Mouse (Mus musculus): ENCODE measurements around the gene Acod1.

The Acod1 gene

DNA sequence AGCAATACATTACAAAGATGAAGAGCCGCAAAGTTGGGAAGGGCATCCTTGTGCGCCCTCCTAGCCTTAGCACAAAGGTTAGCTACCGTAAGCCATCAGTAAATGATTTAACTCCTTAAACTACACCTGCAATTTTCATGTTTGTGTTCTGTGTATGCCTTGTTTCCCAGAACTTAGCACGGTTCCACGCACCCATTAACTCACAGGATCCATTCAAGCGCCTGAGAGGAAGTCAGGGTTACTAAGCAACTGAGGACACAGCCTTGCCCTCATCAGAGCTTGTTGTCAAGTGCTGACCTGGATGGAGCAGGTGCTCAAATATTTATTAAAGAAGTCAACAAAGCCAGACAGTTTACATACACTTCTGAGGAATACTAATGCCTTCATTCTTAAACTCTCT is 55.5 kb downstream of the Acod1 start:
- no peak for DNase-seq (ENCODE audit: low spot score in 2 of 2)

DNA sequence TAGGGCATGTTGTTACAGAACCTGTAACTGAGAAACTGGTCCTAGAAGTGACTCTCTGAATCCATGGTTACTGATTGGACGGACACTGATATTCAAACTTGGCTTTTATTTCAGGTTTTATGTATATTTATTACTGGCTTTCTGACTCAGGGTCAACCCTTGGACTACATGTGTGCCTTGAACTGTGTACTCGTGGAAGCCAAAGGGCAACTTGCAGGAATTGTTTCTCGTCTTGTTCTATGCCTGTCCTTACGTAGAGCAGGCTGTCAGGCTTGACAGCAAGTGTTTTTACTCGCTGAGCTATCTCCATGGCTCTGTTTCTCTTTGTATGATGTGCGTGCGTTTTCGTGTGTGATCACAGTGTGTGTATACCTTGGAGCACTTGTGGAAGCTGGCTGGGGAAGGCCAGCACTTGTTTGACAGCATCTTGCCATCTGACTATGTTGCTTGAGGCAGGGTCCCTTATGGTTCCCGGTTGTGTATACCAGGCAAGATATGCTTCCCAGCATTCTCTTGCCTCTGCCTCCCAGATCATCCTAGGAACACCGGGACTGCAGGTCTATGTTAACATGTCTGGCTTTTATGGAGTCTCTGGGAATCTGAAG is 56.1 kb downstream of the Acod1 start:
- no peak for DNase-seq (ENCODE audit: low spot score in 2 of 2)

Data from left cerebral cortex, adult 9 months (tissue).